Mouse (Mus musculus): Measurements from ENCODE around the gene Ndufs1.

- TF ChIP-seq POLR2A (IDR thresholded peaks at IDR 0.05; ENCODE audit: insufficient read depth, low read depth, low read length) = no peak
- no peak for TF ChIP-seq CTCF (IDR thresholded peaks at IDR 0.05; ENCODE audit: insufficient read depth, low read depth, low read length)
These were observed 61.1 kb downstream of the Ndufs1 start for GRCm38 (mm10) chr1:63115540-63115939.
